Mouse (Mus musculus): Measurements from ENCODE around the gene Tbca. TPM values are rescaled to one million over a fixed set of nuclear protein-coding genes. Genes with fewer than 3 reads are reported as not detected.

Gene Tbca
- polyA plus RNA-seq, 1 experiment from 2014 or later, result 315 TPM

GRCm38 (mm10) chr13:94862491-94863230 is 74.0 kb downstream of the Tbca start:
- peaks cover 17% of the 10 kb centered on the region for H3K27me3 ChIP-seq (ENCODE audit: control insufficient read depth, insufficient read depth, low read length)

GRCm38 (mm10) chr13:94866906-94867305 is 78.2 kb downstream of the Tbca start:
- Histone ChIP-seq H3K4me2 (ENCODE audit: low read depth, low read length) (no peak overlapping the region), H3K27ac (ENCODE audit: low read depth, low read length) (no peak overlapping the region), H3K27me3 (ENCODE audit: control insufficient read depth, insufficient read depth, low read length) (peaks cover 33% of the 10 kb centered on the region), H3K36me3 (ENCODE audit: control insufficient read depth, insufficient read depth, low read length) (no peaks in the 10 kb centered on the region), H3K4me1 (ENCODE audit: control insufficient read depth, insufficient read depth, low read length) (0 out of 2 replicates have a peak, but pooled peaks cover 5% of the 10 kb centered on the region), H3K9ac (replicated peaks; ENCODE audit: low read depth, low read length) (no peak overlapping the region), H3K9me3 (ENCODE audit: control insufficient read depth, low read length) (no peaks in the 10 kb centered on the region), H3K4me3 (ENCODE audit: low read depth, low read length) (no peak overlapping the region)
- ATAC-seq (ENCODE audit: low read depth), result no peak
- WGBS, result 25% methylated on average over 2 of the region's 2 CpGs

More at GRCm38 (mm10) chr13:94862491-94863230, 74.0 kb downstream of the Tbca start:
- 80% methylated on average over 5 of the region's 5 CpGs for WGBS
- Histone ChIP-seq H3K9me3 (ENCODE audit: control insufficient read depth, low read length) (no peaks in the 10 kb centered on the region), H3K9ac (replicated peaks; ENCODE audit: low read depth, low read length) (no peak overlapping the region), H3K4me3 (ENCODE audit: low read depth, low read length) (no peak overlapping the region), H3K4me1 (ENCODE audit: control insufficient read depth, insufficient read depth, low read length) (no peaks in the 10 kb centered on the region), H3K4me2 (ENCODE audit: low read depth, low read length) (no peak overlapping the region), H3K27ac (ENCODE audit: low read depth, low read length) (no peak overlapping the region), H3K36me3 (ENCODE audit: control insufficient read depth, insufficient read depth, low read length) (no peaks in the 10 kb centered on the region)
- no peak for ATAC-seq (ENCODE audit: low read depth)

GRCm38 (mm10) chr13:94867772-94868171 is 79.1 kb downstream of the Tbca start:
- Histone ChIP-seq H3K9me3 (ENCODE audit: control insufficient read depth, low read length) (no peaks in the 10 kb centered on the region), H3K27ac (ENCODE audit: low read depth, low read length) (no peak overlapping the region), H3K4me1 (ENCODE audit: control insufficient read depth, insufficient read depth, low read length) (0 out of 2 replicates have a peak, but pooled peaks cover 5% of the 10 kb centered on the region), H3K4me2 (ENCODE audit: low read depth, low read length) (no peak overlapping the region), H3K4me3 (ENCODE audit: low read depth, low read length) (no peak overlapping the region), H3K9ac (replicated peaks; ENCODE audit: low read depth, low read length) (no peak overlapping the region), H3K27me3 (ENCODE audit: control insufficient read depth, insufficient read depth, low read length) (peaks cover 39% of the 10 kb centered on the region), H3K36me3 (ENCODE audit: control insufficient read depth, insufficient read depth, low read length) (no peaks in the 10 kb centered on the region)
- ATAC-seq (ENCODE audit: low read depth), result no peak
- 51% methylated on average over 4 of the region's 4 CpGs for WGBS

GRCm38 (mm10) chr13:94868478-94868950 is 79.8 kb downstream of the Tbca start:
- Histone ChIP-seq H3K4me2 (ENCODE audit: low read depth, low read length) (peak overlapping the region; percentile 32), H3K4me3 (ENCODE audit: low read depth, low read length) (no peak overlapping the region), H3K36me3 (ENCODE audit: control insufficient read depth, insufficient read depth, low read length) (no peaks in the 10 kb centered on the region), H3K9ac (replicated peaks; ENCODE audit: low read depth, low read length) (no peak overlapping the region), H3K27me3 (ENCODE audit: control insufficient read depth, insufficient read depth, low read length) (peaks cover 46% of the 10 kb centered on the region), H3K27ac (ENCODE audit: low read depth, low read length) (no peak overlapping the region), H3K9me3 (ENCODE audit: control insufficient read depth, low read length) (no peaks in the 10 kb centered on the region), H3K4me1 (ENCODE audit: control insufficient read depth, insufficient read depth, low read length) (0 out of 2 replicates have a peak, but pooled peaks cover 5% of the 10 kb centered on the region)
- WGBS, result under 1% methylated on average over 35 of the region's 35 CpGs
- ATAC-seq (ENCODE audit: low read depth), result peak; percentile 75; the same call in 1 of the 2 replicates

GRCm38 (mm10) chr13:94869541-94869940 is 80.8 kb downstream of the Tbca start:
- no peaks in the 10 kb centered on the region for H3K36me3 ChIP-seq (ENCODE audit: control insufficient read depth, insufficient read depth, low read length)
- no peak overlapping the region for H3K4me2 ChIP-seq (ENCODE audit: low read depth, low read length)
- no peak for ATAC-seq (ENCODE audit: low read depth)
- H3K27ac ChIP-seq (ENCODE audit: low read depth, low read length), result no peak overlapping the region
- no peaks in the 10 kb centered on the region for H3K9me3 ChIP-seq (ENCODE audit: control insufficient read depth, low read length)
- H3K9ac ChIP-seq (replicated peaks; ENCODE audit: low read depth, low read length), result no peak overlapping the region
- H3K27me3 ChIP-seq (ENCODE audit: control insufficient read depth, insufficient read depth, low read length), result peaks cover 53% of the 10 kb centered on the region
- H3K4me1 ChIP-seq (ENCODE audit: control insufficient read depth, insufficient read depth, low read length), result 0 out of 2 replicates have a peak, but pooled peaks cover 5% of the 10 kb centered on the region
- H3K4me3 ChIP-seq (ENCODE audit: low read depth, low read length), result no peak overlapping the region
- 2% methylated on average over 8 of the region's 8 CpGs for WGBS

- peaks cover 58% of the 10 kb centered on the region for H3K27me3 ChIP-seq (ENCODE audit: control insufficient read depth, insufficient read depth, low read length)
- WGBS, result 4% methylated on average over 9 of the region's 9 CpGs
- H3K36me3 ChIP-seq (ENCODE audit: control insufficient read depth, insufficient read depth, low read length), result no peaks in the 10 kb centered on the region
- no peak overlapping the region for H3K4me3 ChIP-seq (ENCODE audit: low read depth, low read length)
- H3K4me1 ChIP-seq (ENCODE audit: control insufficient read depth, insufficient read depth, low read length), result 0 out of 2 replicates have a peak, but pooled peaks cover 5% of the 10 kb centered on the region
- H3K9me3 ChIP-seq (ENCODE audit: control insufficient read depth, low read length), result no peaks in the 10 kb centered on the region
- no peak for ATAC-seq (ENCODE audit: low read depth)
- no peak overlapping the region for H3K4me2 ChIP-seq (ENCODE audit: low read depth, low read length)
- H3K27ac ChIP-seq (ENCODE audit: low read depth, low read length), result no peak overlapping the region
- H3K9ac ChIP-seq (replicated peaks; ENCODE audit: low read depth, low read length), result no peak overlapping the region
Measured at GRCm38 (mm10) chr13:94870071-94870460, 81.4 kb downstream of the Tbca start.

- Histone ChIP-seq H3K36me3 (ENCODE audit: control insufficient read depth, insufficient read depth, low read length) (no peaks in the 10 kb centered on the region), H3K4me2 (ENCODE audit: low read depth, low read length) (no peak overlapping the region), H3K4me1 (ENCODE audit: control insufficient read depth, insufficient read depth, low read length) (0 out of 2 replicates have a peak, but pooled peaks cover 5% of the 10 kb centered on the region), H3K27ac (ENCODE audit: low read depth, low read length) (no peak overlapping the region), H3K9ac (replicated peaks; ENCODE audit: low read depth, low read length) (no peak overlapping the region), H3K4me3 (ENCODE audit: low read depth, low read length) (no peak overlapping the region), H3K9me3 (ENCODE audit: control insufficient read depth, low read length) (no peaks in the 10 kb centered on the region), H3K27me3 (ENCODE audit: control insufficient read depth, insufficient read depth, low read length) (peaks cover 60% of the 10 kb centered on the region)
- WGBS, result under 1% methylated on average over 21 of the region's 21 CpGs
- ATAC-seq (ENCODE audit: low read depth), result no peak
Measured at GRCm38 (mm10) chr13:94870461-94871186, 81.9 kb downstream of the Tbca start.

- ATAC-seq (ENCODE audit: low read depth), result no peak
Measured at GRCm38 (mm10) chr13:94871806-94872320, 83.2 kb downstream of the Tbca start.

More at GRCm38 (mm10) chr13:94871806-94872320, 83.2 kb downstream of the Tbca start:
- Histone ChIP-seq H3K27ac (ENCODE audit: low read depth, low read length) (no peak overlapping the region), H3K9ac (replicated peaks; ENCODE audit: low read depth, low read length) (no peak overlapping the region), H3K4me1 (ENCODE audit: control insufficient read depth, insufficient read depth, low read length) (0 out of 2 replicates have a peak, but pooled peaks cover 5% of the 10 kb centered on the region), H3K36me3 (ENCODE audit: control insufficient read depth, insufficient read depth, low read length) (no peaks in the 10 kb centered on the region), H3K9me3 (ENCODE audit: control insufficient read depth, low read length) (no peaks in the 10 kb centered on the region), H3K4me3 (ENCODE audit: low read depth, low read length) (no peak overlapping the region), H3K27me3 (ENCODE audit: control insufficient read depth, insufficient read depth, low read length) (peaks cover 60% of the 10 kb centered on the region), H3K4me2 (ENCODE audit: low read depth, low read length) (no peak overlapping the region)
- WGBS, result 3% methylated on average over 7 of the region's 7 CpGs
